22 mouse cellular contexts compared by ENCODE assay signal in the genomic region with DNA sequence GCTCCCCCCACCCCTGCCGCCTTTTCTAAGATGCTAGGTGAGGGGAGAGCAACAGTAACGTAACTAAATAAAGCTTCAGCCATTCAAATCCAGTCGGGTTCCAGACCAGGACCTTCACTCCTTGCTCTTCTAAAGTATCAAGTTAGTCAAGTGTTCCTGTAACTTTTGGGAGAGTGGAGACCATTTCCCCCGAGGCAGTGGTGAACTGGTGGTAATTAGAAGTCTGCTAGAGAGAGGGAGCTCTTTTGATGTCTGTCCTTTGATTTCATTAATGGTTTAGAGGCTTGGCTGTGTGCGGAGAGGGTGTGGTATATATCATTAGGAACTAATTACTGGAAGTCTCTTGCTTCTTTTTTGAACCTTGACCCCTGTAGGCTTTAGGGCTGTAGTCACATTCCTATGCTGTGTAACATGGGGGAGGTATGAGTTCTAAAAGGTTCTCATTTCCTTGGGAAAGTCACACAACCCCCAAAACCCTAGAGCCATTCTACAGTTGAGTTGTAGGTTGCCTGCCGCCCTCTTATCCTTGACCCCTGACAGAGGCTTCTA. TPM values are rescaled to one million over a fixed set of nuclear protein-coding genes. Genes with fewer than 3 reads are reported as not detected.
A peak's percentile ranks its signal among the peaks of the same experiment; 100 is the strongest.
DNase-seq lines count a peak whose midpoint lies in the region; ATAC-seq and TF ChIP-seq lines count a peak whose summit lies in the region.
"Had no signal": no experiment of that assay in that cellular context is flagged by ENCODE, and none has a peak within 500 bp of the region (broad histone marks: within the 10 kb centered on the region; RNA-seq: fewer than 3 reads in every experiment).

No protein-coding gene starts in this region.

- peak; percentile 90 for ATAC-seq in intestine, embryonic 16.5 days
- 0 out of 2 replicates have a peak, but pooled peaks have one; percentile 28 for ATAC-seq in limb, embryonic 12.5 days (ENCODE audit: insufficient number of reproducible peaks, insufficient read depth, low FRiP score, low TSS enrichment, low read depth)
- ATAC-seq in lung, postnatal 0 days, result no peak
- ATAC-seq: activated CD4-positive, CD25-positive, alpha-beta regulatory T cell, adult 4 months; forebrain, embryonic 14.5 days had no signal

- no peaks in the 10 kb centered on the region for H3K4me1 ChIP-seq in intestine, embryonic 16.5 days (ENCODE audit: control insufficient read depth, insufficient read depth, low read length)
- H3K4me1 ChIP-seq in limb, embryonic 12.5 days (replicated peaks), result peaks cover 22% of the 10 kb centered on the region
- no peaks in the 10 kb centered on the region for H3K4me1 ChIP-seq in lung, postnatal 0 days (ENCODE audit: insufficient read depth, low read depth, low read length)
- H3K4me1 ChIP-seq: heart, embryonic 10.5 days; hindbrain, embryonic 12.5 days had no signal

- H3K27me3 ChIP-seq in intestine, embryonic 16.5 days (replicated peaks; ENCODE audit: control insufficient read depth, insufficient read depth, low read length), result no peaks in the 10 kb centered on the region
- no peaks in the 10 kb centered on the region for H3K27me3 ChIP-seq in limb, embryonic 12.5 days
- H3K27me3 ChIP-seq in lung, postnatal 0 days (replicated peaks; ENCODE audit: insufficient read depth, low read length), result no peaks in the 10 kb centered on the region
- H3K27me3 ChIP-seq: CH12.LX; embryonic facial prominence, embryonic 13.5 days; hindbrain, embryonic 12.5 days had no signal

- peaks cover 3% of the 10 kb centered on the region; the same call in 1 of the 2 replicates for H3K36me3 ChIP-seq in intestine, embryonic 16.5 days (ENCODE audit: control insufficient read depth, insufficient read depth, low read length)
- H3K36me3 ChIP-seq in limb, embryonic 12.5 days, result no peaks in the 10 kb centered on the region
- H3K36me3 ChIP-seq in lung, postnatal 0 days (ENCODE audit: insufficient read depth, low read length), result no peaks in the 10 kb centered on the region
- H3K36me3 ChIP-seq: heart, embryonic 10.5 days; hindbrain, embryonic 12.5 days had no signal

- TF ChIP-seq CTCF in lung, postnatal 0 days (IDR thresholded peaks at IDR 0.05), result no peak

- no peaks in the 10 kb centered on the region for H3K9me3 ChIP-seq in intestine, embryonic 16.5 days (ENCODE audit: control insufficient read depth, low read length)
- no peaks in the 10 kb centered on the region for H3K9me3 ChIP-seq in limb, embryonic 12.5 days
- no peaks in the 10 kb centered on the region for H3K9me3 ChIP-seq in lung, postnatal 0 days (ENCODE audit: low read length)
- H3K9me3 ChIP-seq: embryonic facial prominence, embryonic 13.5 days; G1E; heart, embryonic 10.5 days; hindbrain, embryonic 12.5 days had no signal

- no peak for TF ChIP-seq EP300 in lung, postnatal 0 days (IDR thresholded peaks at IDR 0.05)

- WGBS in intestine, embryonic 16.5 days, result 58% methylated on average over 6 of the region's 6 CpGs
- WGBS in limb, embryonic 12.5 days, result 19% methylated on average over 6 of the region's 6 CpGs
- 74% methylated on average over 6 of the region's 6 CpGs for WGBS in lung, postnatal 0 days

- DNase-seq in ES-CJ7 (ENCODE audit: low read depth, low spot score), result peak; percentile 45
- peak; percentile 62 for DNase-seq in ZHBTc4 (ENCODE audit: low read depth, low spot score)
- no peak for DNase-seq in cerebellum, postnatal 14 days
- no peak for DNase-seq in lung, postnatal 0 days (ENCODE audit: low spot score)
- DNase-seq in right cerebral cortex, adult 2 months (ENCODE audit: low spot score in 2 of 2), result no peak
- DNase-seq: adrenal gland, postnatal 14 days; cerebellum, adult 11-12 months; cerebellum, adult 9-10 months; cerebellum, postnatal 36 days; gastrocnemius, postnatal 36 days; heart, adult 11 months; heart, postnatal 10 days; heart, postnatal 4 days had no signal

- no peak overlapping the region for H3K27ac ChIP-seq in intestine, embryonic 16.5 days (ENCODE audit: low read length)
- no peak overlapping the region for H3K27ac ChIP-seq in limb, embryonic 12.5 days
- H3K27ac ChIP-seq in lung, postnatal 0 days (ENCODE audit: low read length), result no peak overlapping the region
- H3K27ac ChIP-seq: embryonic facial prominence, embryonic 13.5 days; heart, embryonic 10.5 days; hindbrain, embryonic 12.5 days had no signal

- no peak overlapping the region for H3K4me2 ChIP-seq in intestine, embryonic 16.5 days (ENCODE audit: low read depth, low read length)
- H3K4me2 ChIP-seq in limb, embryonic 12.5 days, result no peak overlapping the region
- H3K4me2 ChIP-seq in lung, postnatal 0 days (replicated peaks; ENCODE audit: low read depth, low read length), result no peak overlapping the region
- H3K4me2 ChIP-seq: embryonic facial prominence, embryonic 13.5 days; hindbrain, embryonic 12.5 days had no signal

- H3K9ac ChIP-seq in intestine, embryonic 16.5 days (ENCODE audit: low read depth, low read length), result no peak overlapping the region
- H3K9ac ChIP-seq in limb, embryonic 12.5 days (replicated peaks), result no peak overlapping the region
- H3K9ac ChIP-seq in lung, postnatal 0 days (replicated peaks; ENCODE audit: low read depth), result no peak overlapping the region
- H3K9ac ChIP-seq: embryonic facial prominence, embryonic 13.5 days; hindbrain, embryonic 12.5 days had no signal

- no peak overlapping the region for H3K4me3 ChIP-seq in intestine, embryonic 16.5 days (ENCODE audit: low read length)
- H3K4me3 ChIP-seq in limb, embryonic 12.5 days (replicated peaks), result no peak overlapping the region
- no peak overlapping the region for H3K4me3 ChIP-seq in lung, postnatal 0 days (ENCODE audit: low read depth, low read length)
- H3K4me3 ChIP-seq: embryonic facial prominence, embryonic 13.5 days; heart, embryonic 10.5 days; hindbrain, embryonic 12.5 days had no signal

RNA-seq across cellular contexts. Expression of a gene that starts 47.6 kb away (rescaled TPM):
- polyA plus RNA-seq in intestine, embryonic 16.5 days (2015; fragmentation: Nextera tagmentation; extraction: Ambion mirVana), result 146 and 149 TPM in 2 replicates
- 84.9 and 86.0 TPM in 2 replicates for polyA plus RNA-seq in limb, embryonic 12.5 days (2016; fragmentation: Nextera tagmentation; extraction: Ambion mirVana)
- 94.1 and 104 TPM in 2 replicates for polyA plus RNA-seq in lung, postnatal 0 days (2015; fragmentation: Nextera tagmentation; extraction: Ambion mirVana)

Comparison
In these comparisons a context has a peak if more than half of its experiments do, and no peak if none do; other contexts are left out.
1. DNase-seq: peak in ES-CJ7 (single experiment) and ZHBTc4 (single experiment); none in cerebellum, postnatal 14 days (0 of 2), lung, postnatal 0 days (single experiment) and right cerebral cortex, adult 2 months (0 of 2).